Mouse (Mus musculus) retina, postnatal 7 days (tissue): ENCODE measurements around the gene Adipor1.

Experiments
- DNase-seq: peaks from one replicate; pipeline ENCODE4 v3.0.0-alpha.2; 2012; ENCODE audit warnings: low read depth, low spot score

The Adipor1 gene

DNA sequence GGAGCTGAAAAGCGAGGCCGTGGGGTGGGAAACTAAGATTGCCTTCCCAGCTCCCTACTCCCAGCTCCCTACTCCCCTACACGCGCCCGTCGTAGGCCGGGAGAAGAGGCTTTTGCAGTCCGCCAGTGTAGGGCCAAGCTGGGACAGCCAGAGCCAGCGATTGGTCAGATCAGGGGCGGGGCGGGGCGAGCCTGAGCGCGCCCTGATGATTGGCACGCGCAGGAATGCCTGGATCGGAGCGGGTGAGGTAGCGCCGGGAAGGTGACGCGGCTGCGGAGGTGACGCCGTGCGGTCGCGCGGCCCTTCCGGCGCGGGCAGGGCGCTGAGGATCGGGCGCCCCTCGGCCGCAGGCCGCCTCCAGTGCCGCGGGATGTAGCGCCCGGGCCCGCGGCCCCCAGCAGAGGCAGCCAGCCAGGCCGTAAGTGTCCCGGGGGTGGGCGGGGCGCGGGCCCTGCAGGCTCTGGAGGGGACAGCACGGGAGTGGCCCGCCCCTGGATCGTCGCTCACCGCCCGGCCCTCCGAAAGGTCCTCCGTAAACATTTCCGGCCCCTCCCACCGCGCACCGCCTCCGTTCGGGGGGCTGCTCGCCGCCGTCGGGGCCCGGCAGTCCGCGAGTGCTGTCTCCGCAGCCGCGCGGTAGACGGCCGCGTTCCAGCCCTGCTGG is at the start of gene Adipor1:
Adipor1 (plus strand) TSS at position 211 of the 664 bp plus-strand sequence.
- peak; percentile 92 for DNase-seq

DNA sequence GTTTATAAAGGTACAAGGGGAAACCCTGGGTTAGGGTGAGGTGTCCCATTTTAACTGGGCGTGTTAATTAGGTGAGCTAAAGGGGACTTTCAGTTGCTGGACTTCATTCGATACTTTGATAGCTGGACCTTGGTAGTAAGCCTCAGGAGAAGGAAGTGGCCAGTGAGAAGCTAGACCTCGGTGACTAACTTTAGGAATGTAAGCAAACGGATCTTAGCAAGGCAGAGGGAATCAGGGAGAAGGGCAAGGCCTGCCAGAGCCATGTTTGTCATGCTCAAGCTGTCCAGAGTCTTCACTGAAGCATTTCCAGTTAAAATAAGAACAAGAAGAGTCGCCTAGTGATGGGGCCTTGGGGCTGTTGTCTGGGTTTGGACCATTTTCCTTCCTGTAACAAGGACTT is 49.7 kb upstream of the Adipor1 start:
- DNase-seq: no peak

DNA sequence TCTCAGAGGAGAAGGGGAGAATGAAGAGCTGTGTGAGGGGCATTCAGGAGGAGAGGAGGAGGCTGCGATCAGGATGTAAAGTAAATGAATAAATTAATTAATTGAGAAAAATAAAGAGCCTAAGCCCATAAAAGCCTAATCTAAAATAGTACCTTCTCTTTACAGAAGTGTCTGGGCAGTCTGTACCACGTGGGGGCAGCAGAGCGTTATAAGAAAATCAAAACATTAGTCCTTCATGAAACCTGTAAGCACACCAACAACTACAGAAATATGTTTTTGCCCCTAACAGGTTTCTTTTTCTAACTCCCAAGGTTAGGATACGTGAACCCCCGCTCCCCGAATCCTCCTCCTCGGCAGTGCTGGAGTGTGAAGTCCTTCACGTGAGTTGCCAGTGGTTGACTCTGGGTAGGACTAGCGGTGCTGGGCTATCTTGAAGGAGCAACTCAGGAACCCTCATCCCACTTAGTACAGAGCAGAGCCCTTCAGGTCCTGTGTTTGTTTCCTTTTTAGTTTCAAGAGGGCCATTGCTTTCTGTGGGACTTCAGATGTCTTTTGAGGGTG is 46.3 kb upstream of the Adipor1 start:
- DNase-seq: no peak

GRCm38 (mm10) chr1:134374124-134374523 is 41.1 kb upstream of the Adipor1 start:
- no peak for DNase-seq

DNA sequence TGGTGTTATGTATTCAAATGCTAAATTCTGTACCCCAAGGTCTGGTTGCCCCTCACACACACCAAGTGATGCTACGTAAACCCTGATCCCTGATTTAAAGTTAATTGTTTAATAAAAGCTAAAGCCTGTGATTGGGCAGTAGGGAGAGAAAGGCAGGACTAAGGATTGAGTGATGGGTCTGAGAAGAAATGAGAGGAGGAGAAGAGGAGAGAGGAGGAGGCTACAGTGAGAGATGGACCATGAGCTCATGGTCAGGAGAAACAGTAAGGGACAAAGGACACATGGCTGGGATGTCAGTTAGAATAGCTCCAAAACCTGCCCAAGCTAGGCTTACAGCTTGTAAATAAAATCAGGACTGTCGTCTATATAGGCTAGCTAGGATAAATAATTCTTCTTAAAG is 34.1 kb upstream of the Adipor1 start:
- DNase-seq: no peak

- DNase-seq: no peak
Measured at GRCm38 (mm10) chr1:134381795-134382625, 33.2 kb upstream of the Adipor1 start.

GRCm38 (mm10) chr1:134384581-134384980 is 30.6 kb upstream of the Adipor1 start:
- DNase-seq: no peak

GRCm38 (mm10) chr1:134385176-134385575 is 30.0 kb upstream of the Adipor1 start:
- DNase-seq: no peak

GRCm38 (mm10) chr1:134385666-134386065 is 29.5 kb upstream of the Adipor1 start, which contains the start of gene 4933406M09Rik:
TSS of gene 4933406M09Rik (plus strand) at chr1:134385940.
- DNase-seq: no peak

DNA sequence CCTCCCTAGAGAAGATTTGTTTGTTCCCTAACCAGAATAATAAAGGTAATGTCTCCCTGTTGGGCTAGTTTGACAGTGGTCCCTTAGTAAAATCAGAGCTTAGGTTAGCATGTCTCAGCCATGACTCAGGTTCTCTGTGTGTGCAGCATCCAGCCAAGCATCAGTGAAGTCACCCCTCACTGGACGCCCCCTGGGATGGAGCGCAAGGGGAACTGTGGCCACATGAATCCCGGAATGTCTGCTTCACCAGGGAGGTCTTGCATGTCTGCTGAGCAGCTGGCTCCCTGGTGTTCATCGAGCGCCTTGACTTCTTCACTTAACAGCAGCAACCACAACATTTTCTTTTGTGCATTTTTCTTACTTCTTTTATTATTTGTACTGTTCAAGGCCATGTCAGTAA is 21.4 kb upstream of the Adipor1 start:
- no peak for DNase-seq

DNA sequence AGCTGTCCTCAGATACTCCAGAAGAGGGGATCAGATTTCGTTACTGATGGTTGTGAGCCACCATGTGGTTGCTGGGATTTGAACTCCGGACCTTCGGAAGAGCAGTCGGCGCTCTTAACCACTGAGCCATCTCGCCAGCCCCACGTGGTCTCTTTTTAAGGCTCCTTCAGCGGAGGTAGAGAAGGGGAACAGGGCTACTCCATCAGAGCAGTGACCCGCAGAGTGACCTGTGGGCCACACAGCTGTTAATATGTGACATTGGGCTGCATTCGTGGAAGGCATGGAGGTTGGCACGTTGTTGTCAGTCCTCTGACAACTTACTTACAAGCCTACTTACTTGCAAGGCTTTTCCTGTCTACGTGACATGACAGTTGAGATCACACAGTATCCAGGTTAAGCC is 17.0 kb upstream of the Adipor1 start:
- no peak for DNase-seq

DNA sequence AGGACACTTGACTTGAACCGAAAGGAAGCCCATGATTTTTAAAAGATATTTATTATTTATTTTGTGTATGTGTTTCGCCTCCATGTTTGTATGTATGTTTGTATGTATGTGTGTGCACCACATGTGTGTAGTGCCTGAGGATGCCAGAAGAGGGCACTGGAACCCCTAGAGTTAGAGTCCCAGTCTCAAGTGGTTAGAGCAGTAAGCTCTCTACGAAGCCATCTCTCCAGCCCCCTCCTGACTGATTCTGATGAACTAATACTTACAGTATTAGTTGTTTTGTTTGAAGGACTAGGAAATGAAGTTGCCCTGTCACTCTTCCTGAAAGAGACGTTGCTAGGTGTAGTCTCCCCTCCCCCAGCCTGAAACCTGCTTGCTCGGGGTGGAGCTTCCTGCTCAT is 15.4 kb upstream of the Adipor1 start:
- DNase-seq: no peak

DNA sequence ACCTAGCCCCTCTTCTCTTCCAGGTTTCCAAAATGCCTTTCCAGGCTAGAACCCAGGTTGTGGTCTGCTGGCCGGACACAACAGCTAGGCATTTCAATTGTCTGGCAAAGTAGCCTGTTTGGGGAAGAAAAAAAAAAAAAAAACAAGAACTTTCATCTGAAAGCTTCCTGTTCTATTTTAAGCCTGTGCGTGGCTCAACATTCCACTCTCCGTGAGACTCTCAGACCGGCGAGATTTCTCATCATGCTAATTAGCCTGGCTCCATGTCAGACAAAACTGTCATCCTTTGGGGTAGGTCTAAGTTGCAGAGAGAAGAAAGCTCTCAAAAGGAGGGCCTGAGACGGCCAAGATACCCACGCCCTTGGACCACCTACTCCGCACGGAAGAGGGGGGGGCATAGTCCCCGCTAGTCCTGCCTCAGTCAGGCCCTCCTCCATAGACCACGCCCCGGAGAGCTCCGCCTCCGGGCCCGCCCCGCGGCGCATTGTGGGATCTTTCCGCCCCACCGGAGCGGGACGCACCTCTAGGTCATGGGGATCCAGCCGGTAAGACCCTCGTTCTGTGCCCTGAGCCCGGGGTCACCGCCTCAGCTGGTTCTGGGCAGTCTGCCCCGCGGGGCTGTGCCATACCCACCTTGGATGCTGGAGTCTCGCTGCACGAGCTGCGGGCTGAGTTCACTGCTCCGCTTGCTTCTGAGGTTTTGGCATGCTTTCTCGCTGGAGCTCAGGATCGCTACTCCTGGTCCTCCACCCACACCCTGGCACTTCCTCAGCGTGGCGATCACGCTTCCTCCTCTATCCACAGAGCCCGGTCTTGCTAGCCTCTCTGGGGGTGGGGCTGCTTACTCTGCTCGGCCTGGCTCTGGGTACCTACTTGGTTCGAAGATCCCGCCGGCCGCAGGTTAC is 9.4 kb upstream of the Adipor1 start, which contains the start of gene Cyb5r1:
Cyb5r1 (plus strand) TSS at position 51 of the 905 bp plus-strand sequence.
- DNase-seq: peak; percentile 29

DNA sequence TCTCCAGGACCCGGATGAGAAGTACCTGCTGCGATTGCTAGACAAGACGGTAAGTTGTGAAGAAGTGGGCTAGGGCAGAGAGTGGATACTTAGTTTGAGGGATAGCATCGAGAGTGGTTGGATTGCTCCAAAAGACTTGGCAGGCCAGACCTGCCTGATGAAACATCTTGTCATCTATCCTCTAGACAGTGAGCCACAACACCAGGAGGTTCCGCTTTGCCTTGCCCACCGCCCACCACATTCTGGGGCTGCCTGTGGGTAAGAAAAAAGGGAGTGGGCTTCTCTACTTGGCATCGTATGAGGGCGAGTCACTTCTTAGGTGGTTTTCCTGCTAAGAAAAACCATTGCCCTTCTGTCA is 8.8 kb upstream of the Adipor1 start:
- no peak for DNase-seq

DNA sequence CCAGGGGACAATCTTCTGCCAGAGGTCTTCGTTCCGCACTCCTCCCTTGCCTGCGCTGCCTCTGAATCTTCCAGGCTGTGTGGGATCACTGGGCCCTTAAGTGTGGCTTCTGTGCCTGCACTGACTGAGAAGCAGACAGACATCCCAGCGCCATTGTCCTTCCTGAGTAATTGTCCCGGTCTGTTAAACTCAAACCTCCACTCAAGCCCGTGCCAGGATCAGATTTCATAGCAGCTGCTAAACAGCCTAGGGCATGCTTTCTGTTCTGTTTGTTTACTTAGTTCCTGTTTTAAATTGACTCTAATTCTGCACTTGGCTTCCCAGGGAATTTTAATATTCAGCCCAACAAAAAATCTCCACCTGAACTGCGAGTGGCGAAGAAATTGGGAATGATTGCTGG is 7.1 kb upstream of the Adipor1 start:
- no peak for DNase-seq

GRCm38 (mm10) chr1:134411706-134412629 is 3.2 kb upstream of the Adipor1 start:
- DNase-seq: no peak

GRCm38 (mm10) chr1:134414038-134414437 is 1.1 kb upstream of the Adipor1 start:
- no peak for DNase-seq

DNA sequence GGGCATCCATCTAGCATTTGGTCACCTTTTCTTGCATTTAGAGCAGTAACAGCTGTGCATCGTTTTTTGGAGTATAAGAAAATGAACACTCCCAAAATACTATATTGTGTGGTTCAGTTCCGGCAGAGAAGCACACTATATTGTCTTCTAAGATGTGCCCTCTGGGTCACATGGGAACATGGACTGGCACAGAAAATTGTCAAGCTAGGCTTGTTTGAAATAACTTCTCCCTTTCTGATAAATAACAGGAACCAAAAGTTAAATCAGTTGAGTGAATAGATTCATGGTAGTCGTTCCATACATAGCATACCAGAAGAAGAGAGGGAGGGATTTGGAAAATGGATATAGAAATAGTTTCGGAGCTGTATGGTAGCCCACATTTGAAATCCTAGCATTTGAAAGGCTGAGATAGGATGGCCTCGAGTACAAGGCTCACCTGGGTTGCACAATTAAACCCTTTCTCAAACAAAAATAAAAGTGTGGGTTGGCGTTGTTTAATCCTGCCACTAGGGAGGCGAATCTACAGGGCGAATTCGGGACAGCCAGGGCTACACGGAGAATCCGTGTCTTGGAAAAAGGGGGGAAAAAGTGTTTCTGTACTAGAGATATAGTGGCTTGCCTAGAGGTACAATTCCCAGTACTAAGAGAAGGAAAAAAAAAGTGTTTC is 544 bp upstream of the Adipor1 start:
- peak; percentile 24 for DNase-seq

DNA sequence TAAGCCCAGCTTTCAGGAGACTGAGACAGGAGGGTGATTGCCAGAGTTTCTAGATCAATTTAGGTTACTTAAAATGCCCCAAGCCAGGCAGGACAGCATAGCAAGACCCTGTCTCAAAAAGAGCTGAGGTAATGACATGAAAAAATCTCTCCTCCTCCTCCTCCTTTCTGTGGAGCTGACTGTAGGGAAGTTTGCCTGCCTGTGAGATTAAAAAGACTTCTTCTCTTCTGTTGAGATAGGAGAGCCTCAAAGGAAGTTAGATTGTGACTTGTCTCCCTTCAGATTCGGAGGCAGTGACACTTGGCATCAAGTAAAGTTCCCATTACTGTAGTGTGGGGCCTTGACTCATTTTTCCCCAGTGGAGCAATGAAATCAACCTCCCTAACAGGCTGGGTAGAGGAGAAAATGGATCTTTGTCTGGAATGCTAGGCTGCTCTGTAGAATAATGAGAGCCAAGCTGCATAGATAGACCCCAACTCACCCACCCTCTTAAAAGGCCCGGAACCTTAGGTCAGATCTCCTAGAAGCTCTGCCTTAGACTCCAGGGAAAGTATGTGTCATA is 3.3 kb downstream of the Adipor1 start:
- DNase-seq: no peak

DNA sequence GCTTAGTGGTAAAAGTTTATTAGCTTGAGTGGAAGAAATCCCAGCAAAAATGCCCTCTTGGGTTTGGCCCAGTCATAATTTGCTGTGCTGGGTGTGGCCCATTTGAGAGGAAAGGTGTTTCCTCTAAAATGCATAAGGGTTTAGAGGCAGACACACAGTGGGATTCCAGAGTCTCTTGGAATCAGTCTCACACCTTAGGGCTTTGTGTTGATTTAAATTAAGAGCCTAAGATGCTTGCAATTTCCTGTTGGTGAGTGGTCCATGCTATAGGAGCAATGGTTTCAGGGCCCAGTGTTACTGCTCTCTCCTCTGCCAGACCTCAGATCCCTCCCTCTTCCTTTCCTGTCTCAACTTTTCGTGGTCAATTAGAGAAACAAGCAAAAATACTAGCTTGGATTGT is 4.0 kb downstream of the Adipor1 start:
- DNase-seq: no peak
